Mouse (Mus musculus) stomach, postnatal 0 days (tissue): ENCODE measurements at regions not wholly inside any gene's neighbourhood (a gene's known extent, or its start where the extent isn't known, plus 50 kb on each side); places are given as distances from the start of the nearest gene placed in this dataset.

Source experiments
- CTCF ChIP-seq: IDR thresholded peaks from 2 replicates; pipeline ENCODE4 v1.5.1; 2016; ENCODE audit warnings: antibody characterized with exemption, low read depth, mild to moderate bottlenecking, moderate library complexity
- EP300 ChIP-seq: optimal IDR thresholded peaks from 2 replicates; pipeline ENCODE3; 2016; ENCODE audit warnings: antibody characterized with exemption

- no peak for TF ChIP-seq CTCF
- TF ChIP-seq EP300: no peak
These were observed 71.5 kb upstream of the Serpine2 start for GRCm38 (mm10) chr1:79932435-79932834.
